7 mouse cellular contexts compared by ENCODE assay signal in the genomic region with DNA sequence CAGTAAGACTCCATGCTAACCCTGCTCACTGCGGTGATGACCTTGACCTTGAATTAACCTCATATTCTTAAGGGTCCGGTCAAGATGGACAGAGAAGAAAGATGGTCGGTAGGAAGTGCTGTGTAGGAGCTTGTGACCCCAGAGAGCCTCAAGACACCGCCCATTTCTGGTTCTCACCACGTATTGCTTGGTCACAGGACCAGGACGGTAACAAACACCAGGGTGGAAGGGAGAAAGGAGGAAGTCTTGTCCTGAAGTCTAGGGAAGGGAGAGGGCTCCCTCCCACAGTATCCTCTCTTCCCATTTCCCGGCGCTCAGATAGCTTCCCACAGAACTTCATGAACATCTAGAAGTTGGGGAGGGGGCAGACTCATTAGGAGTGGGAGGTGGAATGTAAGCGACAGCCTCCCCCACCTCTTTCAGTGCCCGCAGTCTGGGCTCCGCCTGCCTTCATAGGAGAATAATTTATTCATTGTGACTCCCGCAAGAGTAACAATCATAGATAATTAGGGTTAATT. TPM values are rescaled to one million over a fixed set of nuclear protein-coding genes. Genes with fewer than 3 reads are reported as not detected.
DNase-seq lines count a peak whose midpoint lies in the region; ATAC-seq and TF ChIP-seq lines count a peak whose summit lies in the region.

No protein-coding gene starts in this region.

- no peak overlapping the region for H3K9ac ChIP-seq in lung, embryonic 16.5 days (ENCODE audit: low read length)
- 0 out of 2 replicates have a peak overlapping the region, but pooled peaks have one; percentile 43 for H3K9ac ChIP-seq in limb, embryonic 14.5 days (ENCODE audit: low read depth, low read length, severe bottlenecking)
- H3K9ac ChIP-seq in stomach, embryonic 14.5 days (replicated peaks; ENCODE audit: low read depth, low read length) = no peak overlapping the region

- DNase-seq in lung, postnatal 14 days = no peak
- no peak for DNase-seq in forebrain, embryonic 10.5 days (ENCODE audit: extremely low spot score, low spot score)
- DNase-seq in limb, embryonic 14.5 days (ENCODE audit: low spot score) = no peak
- no peak for DNase-seq in kidney, postnatal 14 days
- DNase-seq in kidney, postnatal 25 days = no peak

- ATAC-seq in lung, embryonic 16.5 days (ENCODE audit: low read depth) = no peak
- ATAC-seq in limb, embryonic 14.5 days (ENCODE audit: low FRiP score, low read depth) = no peak
- no peak for ATAC-seq in stomach, embryonic 14.5 days (ENCODE audit: insufficient number of reproducible peaks, insufficient read depth, low FRiP score, low read depth)

- 7% methylated on average over 12 of the region's 12 CpGs for WGBS in lung, embryonic 16.5 days
- 6% methylated on average over 12 of the region's 12 CpGs for WGBS in forebrain, embryonic 10.5 days
- WGBS in limb, embryonic 14.5 days = 8% methylated on average over 12 of the region's 12 CpGs
- 8% methylated on average over 12 of the region's 12 CpGs for WGBS in stomach, embryonic 14.5 days

- peaks cover 11% of the 10 kb centered on the region for H3K4me1 ChIP-seq in lung, embryonic 16.5 days (replicated peaks; ENCODE audit: control insufficient read depth, insufficient read depth, low read length)
- peaks cover 43% of the 10 kb centered on the region for H3K4me1 ChIP-seq in forebrain, embryonic 10.5 days
- peaks cover 2% of the 10 kb centered on the region; the same call in 1 of the 2 replicates for H3K4me1 ChIP-seq in limb, embryonic 14.5 days (ENCODE audit: control insufficient read depth, insufficient read depth, low read length)
- 0 out of 2 replicates have a peak, but pooled peaks cover 8% of the 10 kb centered on the region for H3K4me1 ChIP-seq in stomach, embryonic 14.5 days (ENCODE audit: control insufficient read depth, insufficient read depth, low read length)

- peaks cover 44% of the 10 kb centered on the region for H3K27me3 ChIP-seq in lung, embryonic 16.5 days (ENCODE audit: control insufficient read depth, insufficient read depth, low read depth, low read length)
- H3K27me3 ChIP-seq in forebrain, embryonic 10.5 days (ENCODE audit: poor library complexity, severe bottlenecking) = peaks cover 88% of the 10 kb centered on the region
- peaks cover 35% of the 10 kb centered on the region for H3K27me3 ChIP-seq in limb, embryonic 14.5 days (ENCODE audit: control insufficient read depth, insufficient read depth, low read length)
- H3K27me3 ChIP-seq in stomach, embryonic 14.5 days (ENCODE audit: control insufficient read depth, insufficient read depth, low read length) = peaks cover 26% of the 10 kb centered on the region

- H3K27ac ChIP-seq in lung, embryonic 16.5 days (ENCODE audit: low read length) = no peak overlapping the region
- H3K27ac ChIP-seq in forebrain, embryonic 10.5 days = no peak overlapping the region
- no peak overlapping the region for H3K27ac ChIP-seq in limb, embryonic 14.5 days (replicated peaks; ENCODE audit: low read depth, low read length)
- no peak overlapping the region for H3K27ac ChIP-seq in stomach, embryonic 14.5 days (ENCODE audit: low read length)

- H3K36me3 ChIP-seq in lung, embryonic 16.5 days (ENCODE audit: control insufficient read depth, insufficient read depth, low read length) = no peaks in the 10 kb centered on the region
- no peaks in the 10 kb centered on the region for H3K36me3 ChIP-seq in forebrain, embryonic 10.5 days (replicated peaks)
- H3K36me3 ChIP-seq in limb, embryonic 14.5 days (ENCODE audit: control insufficient read depth, insufficient read depth, low read length) = no peaks in the 10 kb centered on the region
- no peaks in the 10 kb centered on the region for H3K36me3 ChIP-seq in stomach, embryonic 14.5 days (ENCODE audit: control insufficient read depth, insufficient read depth, low read length)

- no peak for TF ChIP-seq POLR2A in limb, embryonic 14.5 days (IDR thresholded peaks at IDR 0.05; ENCODE audit: borderline replicate concordance, extremely low read depth, insufficient read depth, insufficient read length)

- no peaks in the 10 kb centered on the region for H3K9me3 ChIP-seq in lung, embryonic 16.5 days (ENCODE audit: control insufficient read depth, low read length)
- no peaks in the 10 kb centered on the region for H3K9me3 ChIP-seq in forebrain, embryonic 10.5 days
- H3K9me3 ChIP-seq in limb, embryonic 14.5 days (ENCODE audit: control insufficient read depth, low read length) = no peaks in the 10 kb centered on the region
- no peaks in the 10 kb centered on the region for H3K9me3 ChIP-seq in stomach, embryonic 14.5 days (ENCODE audit: control insufficient read depth, low read depth, low read length)

- H3K4me2 ChIP-seq in lung, embryonic 16.5 days (ENCODE audit: low read depth, low read length) = peak overlapping the region; percentile 70; the same call in 1 of the 2 replicates
- H3K4me2 ChIP-seq in limb, embryonic 14.5 days (replicated peaks; ENCODE audit: low read depth, low read length, severe bottlenecking) = peak overlapping the region; percentile 77
- H3K4me2 ChIP-seq in stomach, embryonic 14.5 days (replicated peaks; ENCODE audit: low read depth, low read length) = peak overlapping the region; percentile 69

- peak overlapping the region; percentile 39 for H3K4me3 ChIP-seq in lung, embryonic 16.5 days (ENCODE audit: low read length)
- peak overlapping the region; percentile 51 for H3K4me3 ChIP-seq in forebrain, embryonic 10.5 days
- H3K4me3 ChIP-seq in limb, embryonic 14.5 days (replicated peaks; ENCODE audit: low read length) = peak overlapping the region; percentile 45
- H3K4me3 ChIP-seq in stomach, embryonic 14.5 days (ENCODE audit: low read depth, low read length) = peak overlapping the region; percentile 35

RNA-seq across cellular contexts. Expression of a gene that starts 1.6 kb away (rescaled TPM):
- 0.11 and 0.29 TPM in 2 replicates for polyA plus RNA-seq in lung, embryonic 16.5 days (2015; fragmentation: Nextera tagmentation; extraction: Ambion mirVana)
- 0.32 and 0.42 TPM in 2 replicates for polyA plus RNA-seq in forebrain, embryonic 10.5 days (2016; fragmentation: Nextera tagmentation; extraction: Ambion mirVana)
- polyA plus RNA-seq in limb, embryonic 14.5 days (2012; rRNA removed) = 1.4 and 1.6 TPM in 2 replicates
- polyA plus RNA-seq in limb, embryonic 14.5 days (2014; fragmentation: Nextera tagmentation; extraction: Ambion mirVana) = 0.70 and 1.0 TPM in 2 replicates
- 0.30 and 0.32 TPM in 2 replicates for polyA plus RNA-seq in stomach, embryonic 14.5 days (2014; fragmentation: Nextera tagmentation; extraction: Ambion mirVana)

RNA-seq across cellular contexts. Expression of a gene that starts 25.2 kb away (rescaled TPM):
- polyA plus RNA-seq in lung, embryonic 16.5 days (2015; fragmentation: Nextera tagmentation; extraction: Ambion mirVana) = 999 and 1,043 TPM in 2 replicates
- polyA plus RNA-seq in forebrain, embryonic 10.5 days (2016; fragmentation: Nextera tagmentation; extraction: Ambion mirVana) = 1,192 and 1,195 TPM in 2 replicates
- 1,201 and 1,869 TPM in 2 replicates for polyA plus RNA-seq in limb, embryonic 14.5 days (2012; rRNA removed)
- 1,151 and 1,199 TPM in 2 replicates for polyA plus RNA-seq in limb, embryonic 14.5 days (2014; fragmentation: Nextera tagmentation; extraction: Ambion mirVana)
- polyA plus RNA-seq in stomach, embryonic 14.5 days (2014; fragmentation: Nextera tagmentation; extraction: Ambion mirVana) = 1,095 and 1,157 TPM in 2 replicates

RNA-seq across cellular contexts. Expression of a gene that starts 28.8 kb away (rescaled TPM):
- polyA plus RNA-seq in lung, embryonic 16.5 days (2015; fragmentation: Nextera tagmentation; extraction: Ambion mirVana) = 6.4 and 6.7 TPM in 2 replicates
- polyA plus RNA-seq in forebrain, embryonic 10.5 days (2016; fragmentation: Nextera tagmentation; extraction: Ambion mirVana) = 5.3 and 6.0 TPM in 2 replicates
- 51.4 and 54.1 TPM in 2 replicates for polyA plus RNA-seq in limb, embryonic 14.5 days (2012; rRNA removed)
- polyA plus RNA-seq in limb, embryonic 14.5 days (2014; fragmentation: Nextera tagmentation; extraction: Ambion mirVana) = 20.9 and 21.5 TPM in 2 replicates
- polyA plus RNA-seq in stomach, embryonic 14.5 days (2014; fragmentation: Nextera tagmentation; extraction: Ambion mirVana) = 7.3 and 9.7 TPM in 2 replicates

RNA-seq across cellular contexts. Expression of a gene that starts 55.7 kb away (rescaled TPM):
- 6.2 and 8.0 TPM in 2 replicates for polyA plus RNA-seq in lung, embryonic 16.5 days (2015; fragmentation: Nextera tagmentation; extraction: Ambion mirVana)
- 15.2 and 17.6 TPM in 2 replicates for polyA plus RNA-seq in forebrain, embryonic 10.5 days (2016; fragmentation: Nextera tagmentation; extraction: Ambion mirVana)
- 2.4 and 2.7 TPM in 2 replicates for polyA plus RNA-seq in limb, embryonic 14.5 days (2012; rRNA removed)
- polyA plus RNA-seq in limb, embryonic 14.5 days (2014; fragmentation: Nextera tagmentation; extraction: Ambion mirVana) = 6.1 and 7.4 TPM in 2 replicates
- polyA plus RNA-seq in stomach, embryonic 14.5 days (2014; fragmentation: Nextera tagmentation; extraction: Ambion mirVana) = 7.8 and 11.6 TPM in 2 replicates
